Mouse (Mus musculus): Measurements from ENCODE around the gene Map1lc3a.
A peak's percentile ranks its signal among the peaks of the same experiment; 100 is the strongest.

Gene Map1lc3a

GRCm38 (mm10) chr2:155276195-155276594, at the start of gene Map1lc3a:
Map1lc3a (plus strand) TSS chr2:155276297.
- peak; percentile 98 for DNase-seq

GRCm38 (mm10) chr2:155235746-155236361, 40.2 kb upstream of the Map1lc3a start:
- no peak for DNase-seq

GRCm38 (mm10) chr2:155236362-155236992, 39.6 kb upstream of the Map1lc3a start, which contains the start of gene Dynlrb1:
Dynlrb1 (plus strand) TSS chr2:155236533.
- peak; percentile 98 for DNase-seq

- DNase-seq, result no peak
Observed at GRCm38 (mm10) chr2:155237276-155237675, 38.8 kb upstream of the Map1lc3a start.

GRCm38 (mm10) chr2:155240915-155241314, 35.2 kb upstream of the Map1lc3a start:
- no peak for DNase-seq

GRCm38 (mm10) chr2:155242296-155242855, 33.7 kb upstream of the Map1lc3a start:
- DNase-seq, result peak; percentile 14

- peak; percentile 21 for DNase-seq
Observed at GRCm38 (mm10) chr2:155246231-155246630, 29.9 kb upstream of the Map1lc3a start.

- no peak for DNase-seq
Observed at GRCm38 (mm10) chr2:155248206-155248605, 27.9 kb upstream of the Map1lc3a start.

GRCm38 (mm10) chr2:155248718-155249117, 27.4 kb upstream of the Map1lc3a start:
- no peak for DNase-seq

- DNase-seq, result no peak
Observed at GRCm38 (mm10) chr2:155249588-155249987, 26.5 kb upstream of the Map1lc3a start.

- DNase-seq, result no peak
Observed at GRCm38 (mm10) chr2:155265526-155265925, 10.6 kb upstream of the Map1lc3a start.

GRCm38 (mm10) chr2:155266896-155267295, 9.2 kb upstream of the Map1lc3a start:
- DNase-seq, result no peak

- DNase-seq, result no peak
Observed at GRCm38 (mm10) chr2:155271957-155272356, 4.1 kb upstream of the Map1lc3a start.

- DNase-seq, result no peak
Observed at GRCm38 (mm10) chr2:155272396-155273170, 3.5 kb upstream of the Map1lc3a start.

- DNase-seq, result no peak
Observed at GRCm38 (mm10) chr2:155273603-155274002, 2.5 kb upstream of the Map1lc3a start.

- DNase-seq, result peak; percentile 60
Observed at GRCm38 (mm10) chr2:155276621-155277175, 601 bp downstream of the Map1lc3a start.

GRCm38 (mm10) chr2:155277721-155278120, 1.6 kb downstream of the Map1lc3a start:
- DNase-seq, result peak; percentile 23

GRCm38 (mm10) chr2:155278361-155278760, 2.3 kb downstream of the Map1lc3a start:
- peak; percentile 32 for DNase-seq

GRCm38 (mm10) chr2:155279163-155279562, 3.1 kb downstream of the Map1lc3a start:
- DNase-seq, result no peak

- no peak for DNase-seq
Observed at GRCm38 (mm10) chr2:155280116-155280515, 4.0 kb downstream of the Map1lc3a start.

- no peak for DNase-seq
Observed at GRCm38 (mm10) chr2:155283793-155284192, 7.7 kb downstream of the Map1lc3a start.

GRCm38 (mm10) chr2:155284647-155285046, 8.6 kb downstream of the Map1lc3a start:
- no peak for DNase-seq

- DNase-seq, result no peak
Observed at GRCm38 (mm10) chr2:155285744-155286143, 9.6 kb downstream of the Map1lc3a start.

Data from cerebellum, adult 11 months (tissue).